Mouse (Mus musculus) heart, embryonic 10.5 days (tissue): ENCODE measurements around the gene Add3. TPM values are rescaled to one million over a fixed set of nuclear protein-coding genes. Genes with fewer than 3 reads are reported as not detected.
A peak's percentile ranks its signal among the peaks of the same experiment; 100 is the strongest.

Experiments used
- DNase-seq: peaks from one replicate; pipeline ENCODE4 v3.0.0-alpha.2; 2017; ENCODE audit warnings: low spot score
- H3K27ac ChIP-seq: fragments of 300-500 bp; sonication (generic); 2 replicates; pipeline ENCODE4 v1.5.1; 2016; ENCODE audit warnings: mild to moderate bottlenecking
- H3K27me3 ChIP-seq: fragments of 300-500 bp; sonication (generic); 2 replicates; pipeline ENCODE4 v1.6.1; 2016; ENCODE audit warnings: mild to moderate bottlenecking; ENCODE audit not compliant: poor library complexity, insufficient read depth, severe bottlenecking
- H3K36me3 ChIP-seq: fragments of 300-500 bp; sonication (generic); 2 replicates; pipeline ENCODE4 v1.6.1; 2016; ENCODE audit warnings: mild to moderate bottlenecking, moderate library complexity
- H3K4me1 ChIP-seq: fragments of 300-500 bp; sonication (generic); 2 replicates; pipeline ENCODE4 v1.6.1; 2016; ENCODE audit warnings: mild to moderate bottlenecking
- H3K4me3 ChIP-seq: fragments of 300-500 bp; sonication (generic); 2 replicates; pipeline ENCODE4 v1.5.1; 2016; ENCODE audit warnings: mild to moderate bottlenecking, moderate library complexity
- H3K9me3 ChIP-seq: fragments of 300-500 bp; sonication (generic); 2 replicates; pipeline ENCODE4 v1.6.1; 2016; ENCODE audit warnings: mild to moderate bottlenecking, moderate library complexity
- WGBS: fragments of 180-500 bp; shearing (Covaris S2); methylation state at CpG from one replicate; pipeline ENCODE4 v1.1.7; 2016; 5-methylcytosine and 5-hydroxymethylcytosine counted together
- polyA plus RNA-seq: library from polyadenylated mRNA; unstranded; fragments of >200 nt; fragmentation: Nextera tagmentation; extraction: Ambion mirVana; gene quantifications from 2 replicates; pipeline ENCODE4 v1.2.1, GENCODE M21; 2016

Gene Add3
- polyA plus RNA-seq, 1 experiment from 2014 or later, result 128 TPM

- no peak for DNase-seq
- no peaks in the 10 kb centered on the region for H3K9me3 ChIP-seq
- 85% methylated on average over 6 of the region's 6 CpGs for WGBS
- no peaks in the 10 kb centered on the region for H3K27me3 ChIP-seq
- H3K27ac ChIP-seq, result no peak overlapping the region
- H3K4me3 ChIP-seq, result no peak overlapping the region
- H3K36me3 ChIP-seq, result 0 out of 2 replicates have a peak, but pooled peaks cover 5% of the 10 kb centered on the region
- H3K4me1 ChIP-seq, result peaks cover 38% of the 10 kb centered on the region
Measured at GRCm38 (mm10) chr19:53162927-53163326, 22.7 kb downstream of the Add3 start.

GRCm38 (mm10) chr19:53164645-53165044 is 24.4 kb downstream of the Add3 start:
- 0 out of 2 replicates have a peak, but pooled peaks cover 5% of the 10 kb centered on the region for H3K36me3 ChIP-seq
- no peak for DNase-seq
- peaks cover 36% of the 10 kb centered on the region for H3K4me1 ChIP-seq
- H3K9me3 ChIP-seq, result no peaks in the 10 kb centered on the region
- H3K27ac ChIP-seq, result peak overlapping the region; percentile 53
- 70% methylated on average over 7 of the region's 7 CpGs for WGBS
- no peaks in the 10 kb centered on the region for H3K27me3 ChIP-seq
- H3K4me3 ChIP-seq, result no peak overlapping the region

GRCm38 (mm10) chr19:53165305-53166240 is 25.3 kb downstream of the Add3 start:
- Histone ChIP-seq H3K27me3 (no peaks in the 10 kb centered on the region), H3K4me3 (no peak overlapping the region), H3K27ac (no peak overlapping the region), H3K36me3 (0 out of 2 replicates have a peak, but pooled peaks cover 5% of the 10 kb centered on the region), H3K9me3 (no peaks in the 10 kb centered on the region), H3K4me1 (peaks cover 40% of the 10 kb centered on the region)
- 57% methylated on average over 4 of the region's 4 CpGs for WGBS
- DNase-seq, result no peak

DNA sequence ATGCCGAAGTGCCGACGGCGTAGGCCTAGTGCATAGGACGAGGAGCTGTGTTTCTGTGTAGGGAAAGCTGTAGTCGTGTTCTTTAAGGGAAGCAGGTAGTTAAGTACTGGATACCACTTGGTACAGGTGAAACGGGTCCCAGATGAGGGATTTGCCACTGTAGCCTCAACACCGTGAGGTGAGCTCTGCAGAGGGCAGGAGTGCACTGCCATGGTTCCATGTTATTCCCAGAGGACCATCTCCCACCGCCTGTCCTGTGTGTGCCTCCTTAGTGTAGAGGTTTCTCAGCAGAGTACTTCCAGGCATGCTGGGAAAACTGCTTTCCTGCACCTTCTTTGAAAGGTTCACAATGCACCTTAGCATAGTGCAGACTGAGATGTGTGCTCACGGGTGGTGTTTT is 26.1 kb downstream of the Add3 start:
- Histone ChIP-seq H3K4me3 (no peak overlapping the region), H3K9me3 (no peaks in the 10 kb centered on the region), H3K27ac (peak overlapping the region; percentile 23; the same call in 1 of the 2 replicates), H3K27me3 (no peaks in the 10 kb centered on the region), H3K36me3 (peaks cover 8% of the 10 kb centered on the region; the same call in 1 of the 2 replicates), H3K4me1 (peaks cover 47% of the 10 kb centered on the region)
- DNase-seq, result no peak
- WGBS, result 88% methylated on average over 10 of the region's 10 CpGs

GRCm38 (mm10) chr19:53168576-53168975 is 28.3 kb downstream of the Add3 start:
- Histone ChIP-seq H3K27me3 (no peaks in the 10 kb centered on the region), H3K27ac (no peak overlapping the region), H3K9me3 (no peaks in the 10 kb centered on the region), H3K36me3 (peaks cover 20% of the 10 kb centered on the region), H3K4me1 (peaks cover 51% of the 10 kb centered on the region), H3K4me3 (no peak overlapping the region)
- 75% methylated on average over 5 of the region's 5 CpGs for WGBS
- DNase-seq, result no peak

- Histone ChIP-seq H3K27me3 (no peaks in the 10 kb centered on the region), H3K4me3 (no peak overlapping the region), H3K27ac (no peak overlapping the region), H3K4me1 (peaks cover 38% of the 10 kb centered on the region), H3K9me3 (no peaks in the 10 kb centered on the region), H3K36me3 (peaks cover 18% of the 10 kb centered on the region)
- 56% methylated on average over 5 of the region's 5 CpGs for WGBS
- DNase-seq, result peak; percentile 65
Measured at GRCm38 (mm10) chr19:53170651-53171050, 30.4 kb downstream of the Add3 start.

- no peaks in the 10 kb centered on the region for H3K27me3 ChIP-seq
- H3K36me3 ChIP-seq, result peaks cover 18% of the 10 kb centered on the region
- peaks cover 20% of the 10 kb centered on the region for H3K4me1 ChIP-seq
- no peaks in the 10 kb centered on the region for H3K9me3 ChIP-seq
- DNase-seq, result no peak
- WGBS, result 71% methylated on average over 2 of the region's 2 CpGs
- no peak overlapping the region for H3K27ac ChIP-seq
- no peak overlapping the region for H3K4me3 ChIP-seq
Measured at GRCm38 (mm10) chr19:53174034-53174433, 33.8 kb downstream of the Add3 start.

- Histone ChIP-seq H3K4me3 (no peak overlapping the region), H3K27me3 (no peaks in the 10 kb centered on the region), H3K9me3 (no peaks in the 10 kb centered on the region), H3K27ac (no peak overlapping the region), H3K36me3 (peaks cover 20% of the 10 kb centered on the region), H3K4me1 (peaks cover 14% of the 10 kb centered on the region)
- 80% methylated on average over 5 of the region's 5 CpGs for WGBS
- peak; percentile 52 for DNase-seq
Measured at GRCm38 (mm10) chr19:53175550-53175949, 35.3 kb downstream of the Add3 start.

- H3K27me3 ChIP-seq, result no peaks in the 10 kb centered on the region
- H3K9me3 ChIP-seq, result no peaks in the 10 kb centered on the region
- WGBS, result 90% methylated on average over 4 of the region's 4 CpGs
- H3K36me3 ChIP-seq, result peaks cover 20% of the 10 kb centered on the region
- DNase-seq, result peak; percentile 31
- H3K27ac ChIP-seq, result no peak overlapping the region
- H3K4me3 ChIP-seq, result no peak overlapping the region
- H3K4me1 ChIP-seq, result peaks cover 15% of the 10 kb centered on the region
Measured at GRCm38 (mm10) chr19:53176518-53176917, 36.3 kb downstream of the Add3 start.

GRCm38 (mm10) chr19:53178611-53179528 is 38.6 kb downstream of the Add3 start:
- 89% methylated on average over 20 of the region's 20 CpGs for WGBS
- 0 out of 2 replicates have a peak overlapping the region, but pooled peaks have one; percentile 29 for H3K27ac ChIP-seq
- no peak overlapping the region for H3K4me3 ChIP-seq
- no peaks in the 10 kb centered on the region for H3K9me3 ChIP-seq
- peaks cover 17% of the 10 kb centered on the region for H3K36me3 ChIP-seq
- H3K4me1 ChIP-seq, result peaks cover 34% of the 10 kb centered on the region
- no peaks in the 10 kb centered on the region for H3K27me3 ChIP-seq
- no peak for DNase-seq

DNA sequence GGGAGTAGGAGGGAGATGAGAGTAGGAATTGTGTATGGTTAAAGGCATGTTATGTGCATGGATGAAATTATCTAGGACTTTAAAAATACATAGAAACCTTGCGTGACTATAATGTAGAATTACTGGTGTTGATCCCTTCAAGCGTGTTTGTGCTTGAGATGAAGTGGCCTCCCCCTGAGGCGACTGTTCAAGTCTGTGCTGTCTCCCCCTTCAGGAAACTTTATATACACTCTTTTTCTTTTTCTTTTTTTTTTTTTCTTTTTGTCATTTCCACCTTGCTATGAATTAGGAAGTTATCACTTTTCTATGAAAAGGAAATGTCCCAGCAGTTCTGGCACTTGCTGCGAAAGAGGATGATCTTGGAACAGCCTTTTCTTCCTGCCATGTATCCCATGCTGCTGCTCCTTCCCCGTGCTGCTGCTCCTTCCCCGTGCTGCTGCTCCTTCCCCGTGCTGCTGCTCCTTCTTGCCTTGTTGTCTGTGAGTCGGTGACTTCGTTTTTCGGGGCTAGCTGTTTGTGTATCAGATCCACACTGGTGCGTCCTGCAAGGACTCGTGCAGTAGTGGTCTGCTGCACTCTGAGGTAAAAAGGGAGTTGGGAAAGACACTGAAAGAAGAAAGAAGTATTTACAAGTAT is 40.0 kb downstream of the Add3 start:
- 80% methylated on average over 12 of the region's 12 CpGs for WGBS
- Histone ChIP-seq H3K36me3 (peaks cover 17% of the 10 kb centered on the region), H3K4me1 (peaks cover 49% of the 10 kb centered on the region), H3K9me3 (no peaks in the 10 kb centered on the region), H3K4me3 (no peak overlapping the region), H3K27ac (peak overlapping the region; percentile 70; the same call in 1 of the 2 replicates), H3K27me3 (no peaks in the 10 kb centered on the region)
- peak; percentile 38 for DNase-seq
